Mouse (Mus musculus): ENCODE results near the gene Lrrc61. TPM values are rescaled to one million over a fixed set of nuclear protein-coding genes. Genes with fewer than 3 reads are reported as not detected.

The Lrrc61 gene
- polyA plus RNA-seq, 1 experiment from 2014 or later: 10.9 TPM

GRCm38 (mm10) chr6:48553819-48554218 lies 777 bp upstream of the Lrrc61 start:
- no peak for DNase-seq (ENCODE audit: low spot score)

GRCm38 (mm10) chr6:48555104-48555890 lies 701 bp downstream of the Lrrc61 start:
- Histone ChIP-seq H3K27me3 (ENCODE audit: control insufficient read depth, insufficient read depth, low read length) (no peaks in the 10 kb centered on the region), H3K36me3 (replicated peaks; ENCODE audit: control insufficient read depth, insufficient read depth, low read depth, low read length) (no peaks in the 10 kb centered on the region), H3K4me1 (ENCODE audit: control insufficient read depth, insufficient read depth, low read length) (no peaks in the 10 kb centered on the region), H3K27ac (replicated peaks; ENCODE audit: low read depth, low read length) (peak overlapping the region; percentile 86), H3K4me3 (ENCODE audit: low read depth, low read length) (peak overlapping the region; percentile 47), H3K4me2 (ENCODE audit: low read depth, low read length) (peak overlapping the region; percentile 61), H3K9ac (replicated peaks; ENCODE audit: low read length) (peak overlapping the region; percentile 72), H3K9me3 (replicated peaks; ENCODE audit: control insufficient read depth, low read length) (no peaks in the 10 kb centered on the region)
- peak; percentile 77 for ATAC-seq (replicated peaks; ENCODE audit: insufficient number of reproducible peaks, low FRiP score, low TSS enrichment, low read depth)
- DNase-seq (ENCODE audit: low spot score): peak; percentile 85
- WGBS: 30% methylated on average over 14 of the region's 14 CpGs

More at GRCm38 (mm10) chr6:48553819-48554218, 777 bp upstream of the Lrrc61 start:
- no peak overlapping the region for H3K27ac ChIP-seq (replicated peaks; ENCODE audit: low read depth, low read length)
- H3K27me3 ChIP-seq (ENCODE audit: control insufficient read depth, insufficient read depth, low read length): no peaks in the 10 kb centered on the region
- peak overlapping the region; percentile 61 for H3K4me2 ChIP-seq (ENCODE audit: low read depth, low read length)
- H3K4me1 ChIP-seq (ENCODE audit: control insufficient read depth, insufficient read depth, low read length): no peaks in the 10 kb centered on the region
- H3K9me3 ChIP-seq (replicated peaks; ENCODE audit: control insufficient read depth, low read length): no peaks in the 10 kb centered on the region
- peak overlapping the region; percentile 47; the same call in 1 of the 2 replicates for H3K4me3 ChIP-seq (ENCODE audit: low read depth, low read length)
- peak overlapping the region; percentile 72; the same call in 1 of the 2 replicates for H3K9ac ChIP-seq (replicated peaks; ENCODE audit: low read length)
- no peaks in the 10 kb centered on the region for H3K36me3 ChIP-seq (replicated peaks; ENCODE audit: control insufficient read depth, insufficient read depth, low read depth, low read length)
- no peak for ATAC-seq (replicated peaks; ENCODE audit: insufficient number of reproducible peaks, low FRiP score, low TSS enrichment, low read depth)
- 80% methylated on average over 4 of the region's 4 CpGs for WGBS

GRCm38 (mm10) chr6:48555956-48556355 lies 1.4 kb downstream of the Lrrc61 start:
- no peak overlapping the region for H3K4me3 ChIP-seq (ENCODE audit: low read depth, low read length)
- no peaks in the 10 kb centered on the region for H3K4me1 ChIP-seq (ENCODE audit: control insufficient read depth, insufficient read depth, low read length)
- no peaks in the 10 kb centered on the region for H3K9me3 ChIP-seq (replicated peaks; ENCODE audit: control insufficient read depth, low read length)
- H3K27me3 ChIP-seq (ENCODE audit: control insufficient read depth, insufficient read depth, low read length): no peaks in the 10 kb centered on the region
- H3K27ac ChIP-seq (replicated peaks; ENCODE audit: low read depth, low read length): no peak overlapping the region
- no peak overlapping the region for H3K4me2 ChIP-seq (ENCODE audit: low read depth, low read length)
- H3K9ac ChIP-seq (replicated peaks; ENCODE audit: low read length): no peak overlapping the region
- H3K36me3 ChIP-seq (replicated peaks; ENCODE audit: control insufficient read depth, insufficient read depth, low read depth, low read length): no peaks in the 10 kb centered on the region
- WGBS: 82% methylated on average over 3 of the region's 3 CpGs
- ATAC-seq (replicated peaks; ENCODE audit: insufficient number of reproducible peaks, low FRiP score, low TSS enrichment, low read depth) (no peak), DNase-seq (ENCODE audit: low spot score) (no peak)

GRCm38 (mm10) chr6:48565693-48566310 lies 11.2 kb downstream of the Lrrc61 start:
- DNase-seq (ENCODE audit: low spot score): no peak
- no peak overlapping the region for H3K4me3 ChIP-seq (ENCODE audit: low read depth, low read length)
- no peak overlapping the region for H3K27ac ChIP-seq (replicated peaks; ENCODE audit: low read depth, low read length)
- no peaks in the 10 kb centered on the region for H3K27me3 ChIP-seq (ENCODE audit: control insufficient read depth, insufficient read depth, low read length)
- WGBS: 91% methylated on average over 4 of the region's 4 CpGs
- no peak for ATAC-seq (replicated peaks; ENCODE audit: insufficient number of reproducible peaks, low FRiP score, low TSS enrichment, low read depth)
- H3K4me2 ChIP-seq (ENCODE audit: low read depth, low read length): no peak overlapping the region
- H3K4me1 ChIP-seq (ENCODE audit: control insufficient read depth, insufficient read depth, low read length): no peaks in the 10 kb centered on the region
- no peaks in the 10 kb centered on the region for H3K9me3 ChIP-seq (replicated peaks; ENCODE audit: control insufficient read depth, low read length)
- no peak overlapping the region for H3K9ac ChIP-seq (replicated peaks; ENCODE audit: low read length)
- no peaks in the 10 kb centered on the region for H3K36me3 ChIP-seq (replicated peaks; ENCODE audit: control insufficient read depth, insufficient read depth, low read depth, low read length)

GRCm38 (mm10) chr6:48566312-48566711 lies 11.7 kb downstream of the Lrrc61 start:
- DNase-seq (ENCODE audit: low spot score): no peak
- 73% methylated on average over 5 of the region's 5 CpGs for WGBS
- Histone ChIP-seq H3K4me3 (ENCODE audit: low read depth, low read length) (no peak overlapping the region), H3K4me1 (ENCODE audit: control insufficient read depth, insufficient read depth, low read length) (no peaks in the 10 kb centered on the region), H3K9me3 (replicated peaks; ENCODE audit: control insufficient read depth, low read length) (no peaks in the 10 kb centered on the region), H3K27me3 (ENCODE audit: control insufficient read depth, insufficient read depth, low read length) (no peaks in the 10 kb centered on the region), H3K27ac (replicated peaks; ENCODE audit: low read depth, low read length) (no peak overlapping the region), H3K4me2 (ENCODE audit: low read depth, low read length) (no peak overlapping the region), H3K9ac (replicated peaks; ENCODE audit: low read length) (no peak overlapping the region), H3K36me3 (replicated peaks; ENCODE audit: control insufficient read depth, insufficient read depth, low read depth, low read length) (no peaks in the 10 kb centered on the region)
- ATAC-seq (replicated peaks; ENCODE audit: insufficient number of reproducible peaks, low FRiP score, low TSS enrichment, low read depth): peak; percentile 48; the same call in 1 of the 2 replicates

- 91% methylated on average over 21 of the region's 21 CpGs for WGBS
- no peak overlapping the region for H3K4me3 ChIP-seq (ENCODE audit: low read depth, low read length)
- H3K4me2 ChIP-seq (ENCODE audit: low read depth, low read length): no peak overlapping the region
- no peaks in the 10 kb centered on the region for H3K27me3 ChIP-seq (ENCODE audit: control insufficient read depth, insufficient read depth, low read length)
- no peak overlapping the region for H3K27ac ChIP-seq (replicated peaks; ENCODE audit: low read depth, low read length)
- H3K9ac ChIP-seq (replicated peaks; ENCODE audit: low read length): no peak overlapping the region
- DNase-seq (ENCODE audit: low spot score) (no peak), ATAC-seq (replicated peaks; ENCODE audit: insufficient number of reproducible peaks, low FRiP score, low TSS enrichment, low read depth) (no peak)
- no peaks in the 10 kb centered on the region for H3K9me3 ChIP-seq (replicated peaks; ENCODE audit: control insufficient read depth, low read length)
- 0 out of 2 replicates have a peak, but pooled peaks cover 2% of the 10 kb centered on the region for H3K4me1 ChIP-seq (ENCODE audit: control insufficient read depth, insufficient read depth, low read length)
- no peaks in the 10 kb centered on the region for H3K36me3 ChIP-seq (replicated peaks; ENCODE audit: control insufficient read depth, insufficient read depth, low read depth, low read length)
Observed at GRCm38 (mm10) chr6:48568036-48568984, 13.7 kb downstream of the Lrrc61 start.

- Histone ChIP-seq H3K9ac (replicated peaks; ENCODE audit: low read length) (no peak overlapping the region), H3K4me1 (ENCODE audit: control insufficient read depth, insufficient read depth, low read length) (0 out of 2 replicates have a peak, but pooled peaks cover 2% of the 10 kb centered on the region), H3K9me3 (replicated peaks; ENCODE audit: control insufficient read depth, low read length) (no peaks in the 10 kb centered on the region), H3K27ac (replicated peaks; ENCODE audit: low read depth, low read length) (no peak overlapping the region), H3K4me2 (ENCODE audit: low read depth, low read length) (no peak overlapping the region), H3K36me3 (replicated peaks; ENCODE audit: control insufficient read depth, insufficient read depth, low read depth, low read length) (no peaks in the 10 kb centered on the region), H3K4me3 (ENCODE audit: low read depth, low read length) (no peak overlapping the region), H3K27me3 (ENCODE audit: control insufficient read depth, insufficient read depth, low read length) (no peaks in the 10 kb centered on the region)
- no peak for DNase-seq (ENCODE audit: low spot score)
- no peak for ATAC-seq (replicated peaks; ENCODE audit: insufficient number of reproducible peaks, low FRiP score, low TSS enrichment, low read depth)
- WGBS: 92% methylated on average over 8 of the region's 8 CpGs
Observed at GRCm38 (mm10) chr6:48569065-48569807, 14.6 kb downstream of the Lrrc61 start.
